Mouse (Mus musculus) telencephalon, adult 2 months (tissue): ENCODE measurements around the gene Gm6034.
"Not testable (repeated sequence)": the region's sequence is repeated elsewhere in the genome, so short reads cannot be mapped to it uniquely, and the experiment has no call there.

Experiments used
- DNase-seq: peaks from one replicate; pipeline ENCODE4 v3.0.0-alpha.2; 2011; ENCODE audit warnings: low read depth, low spot score

Gene Gm6034

DNA sequence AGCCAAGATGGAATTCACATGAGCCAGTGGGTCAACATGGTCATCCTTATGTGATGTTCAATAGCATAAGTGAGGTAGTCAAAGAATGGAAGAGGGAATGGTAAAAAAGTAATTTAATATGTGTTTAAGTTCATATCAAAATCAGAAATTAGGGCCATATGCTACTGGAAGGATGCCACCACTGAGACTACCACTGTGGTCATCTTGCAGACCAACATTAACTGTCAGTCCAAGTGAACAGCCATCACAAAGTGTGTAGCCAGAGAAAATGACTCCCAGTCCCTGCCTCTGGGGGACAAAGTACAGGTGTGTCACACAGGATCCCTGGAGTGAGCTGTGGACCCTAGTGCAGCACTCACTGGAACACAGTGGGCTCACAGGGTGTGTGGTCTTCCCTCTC, 39.1 kb downstream of the Gm6034 start:
- DNase-seq, result not testable (repeated sequence)

- DNase-seq, result not testable (repeated sequence)
Measured at GRCm38 (mm10) chr17:36082519-36083232, 39.9 kb downstream of the Gm6034 start.

DNA sequence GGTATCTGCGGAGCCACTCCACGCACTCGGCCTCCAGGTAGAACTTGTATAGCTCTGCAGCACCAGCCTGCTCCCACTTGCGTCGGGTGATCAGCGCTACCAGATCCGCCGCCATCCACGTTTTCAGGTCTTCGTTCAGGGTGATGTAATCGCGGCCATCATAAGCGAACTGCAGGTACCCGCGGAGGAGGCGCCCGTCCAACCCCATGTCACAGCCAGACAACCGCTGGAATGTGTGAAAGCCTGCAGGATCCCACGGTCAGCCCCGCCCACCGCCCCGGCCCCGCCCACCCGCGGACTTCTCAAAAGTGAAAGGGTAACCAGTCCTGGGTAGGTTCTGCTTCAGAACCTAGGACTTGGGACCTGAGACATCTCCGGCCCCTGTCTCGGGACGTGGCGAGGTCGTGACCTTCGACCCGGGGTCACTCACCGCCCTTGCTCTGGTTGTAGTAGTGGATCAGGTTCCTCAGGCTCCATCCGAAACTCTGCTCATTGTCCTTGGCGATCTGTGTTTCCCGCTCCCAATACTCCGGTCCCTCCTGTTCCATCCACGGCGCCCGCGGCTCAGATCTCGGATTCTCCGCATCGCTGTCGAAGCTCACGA, 40.6 kb downstream of the Gm6034 start:
- DNase-seq, result no peak

DNA sequence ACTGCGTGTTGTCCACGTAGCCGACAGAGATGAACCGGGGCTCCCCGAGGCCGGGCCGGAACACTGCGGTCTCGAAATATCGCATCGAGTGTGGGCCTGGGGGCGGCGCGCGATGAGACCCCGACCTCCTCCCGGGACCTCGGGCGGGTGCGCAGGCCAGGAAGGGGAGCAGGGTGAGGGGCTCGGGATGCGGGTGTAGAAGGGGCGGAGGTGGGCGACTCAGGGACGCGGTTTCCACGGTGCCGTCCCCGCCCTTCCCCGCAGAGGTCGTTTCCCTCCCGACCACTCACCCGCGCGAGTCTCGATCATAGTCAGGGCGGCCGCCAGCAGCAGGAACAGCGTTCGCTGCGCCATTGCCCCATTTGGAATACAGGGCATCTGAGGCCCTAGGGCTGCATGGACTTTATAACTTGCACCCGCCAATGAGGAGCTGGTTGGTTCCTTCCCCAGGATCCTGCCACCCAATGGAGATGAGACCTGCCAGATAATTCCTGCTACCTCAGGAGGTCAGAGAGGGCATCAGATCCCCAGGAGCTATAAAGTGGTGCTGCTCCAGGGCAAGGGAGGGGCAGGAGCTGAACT, 41.2 kb downstream of the Gm6034 start:
- DNase-seq, result no peak

DNA sequence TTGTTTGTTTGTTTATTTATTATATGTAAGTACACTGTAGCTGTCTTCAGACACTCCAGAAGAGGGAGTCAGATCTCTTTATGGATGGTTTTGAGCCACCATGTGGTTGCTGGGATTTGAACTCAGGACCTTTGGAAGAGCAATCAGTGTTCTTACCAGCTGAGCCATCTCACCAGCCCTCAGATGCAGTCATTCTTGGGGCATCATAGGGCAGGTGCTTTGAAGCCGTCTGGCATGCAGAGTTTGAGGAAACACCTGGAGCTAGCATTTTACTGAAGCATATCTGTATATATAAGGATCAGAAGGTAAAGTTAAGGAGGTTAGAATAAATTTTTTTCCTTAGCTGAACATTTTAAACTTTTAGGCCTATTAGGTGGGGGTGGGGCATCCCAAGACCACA, 43.2 kb downstream of the Gm6034 start:
- not testable (repeated sequence) for DNase-seq

- not testable (repeated sequence) for DNase-seq
Measured at GRCm38 (mm10) chr17:36091933-36092332, 49.2 kb downstream of the Gm6034 start.

DNA sequence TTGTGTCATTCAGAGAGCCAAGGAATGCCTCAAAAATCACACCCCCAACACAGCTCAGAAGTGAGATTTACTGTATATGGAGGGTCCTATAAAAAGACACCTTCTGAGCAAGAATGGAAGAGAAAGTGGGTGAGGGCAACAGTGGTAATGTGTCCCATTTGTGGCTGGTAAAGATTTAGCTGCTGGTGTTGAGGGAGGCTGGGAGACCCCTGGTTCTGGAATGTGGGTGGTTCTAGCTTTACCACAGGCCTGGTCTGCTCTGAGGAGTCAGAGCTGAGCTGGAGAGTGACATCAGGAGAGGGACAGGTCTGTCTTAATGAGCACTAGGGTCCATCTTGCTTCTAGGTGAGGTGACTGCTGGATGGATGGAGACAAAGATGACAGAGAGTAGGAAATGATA, 49.8 kb downstream of the Gm6034 start:
- DNase-seq, result not testable (repeated sequence)

DNA sequence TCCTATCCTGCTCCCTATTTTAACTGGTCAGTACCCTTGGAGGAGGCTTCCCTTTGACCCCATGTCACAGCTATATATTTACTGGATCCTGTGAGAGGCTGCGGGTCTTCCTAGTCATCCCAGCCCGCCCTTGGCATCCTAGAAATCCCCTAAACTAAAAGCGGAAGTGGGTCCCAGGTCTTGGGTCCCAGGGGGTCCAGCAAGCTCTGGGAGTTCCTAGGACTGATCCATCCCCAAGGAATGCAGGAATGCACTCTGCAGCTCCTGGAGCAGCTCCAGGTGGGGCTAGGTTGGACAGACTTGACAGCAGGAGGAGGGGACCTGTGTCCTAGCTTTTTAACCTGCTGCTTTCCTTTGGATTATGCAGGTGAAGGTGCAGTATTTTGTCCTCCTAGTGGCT, 51.2 kb downstream of the Gm6034 start:
- DNase-seq, result no peak

DNA sequence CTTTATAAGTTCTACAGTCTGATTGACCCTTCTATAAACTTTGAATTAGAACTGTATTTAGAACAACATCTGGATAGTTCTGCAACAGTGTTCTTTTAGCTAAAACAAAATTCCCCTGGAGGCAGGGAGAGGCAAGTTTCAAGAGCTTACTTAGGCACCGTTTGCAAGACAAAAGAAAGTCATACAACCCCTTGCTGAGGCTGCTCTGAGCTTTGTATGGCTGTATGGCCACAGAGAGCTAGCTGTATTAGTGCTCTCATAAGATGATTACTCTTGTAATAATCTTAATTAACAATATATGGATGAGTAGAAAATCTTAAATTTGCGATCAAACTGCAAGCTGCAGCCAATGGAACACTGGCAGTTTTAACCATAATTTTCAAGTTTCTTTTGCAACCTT, 56.8 kb downstream of the Gm6034 start:
- not testable (repeated sequence) for DNase-seq

GRCm38 (mm10) chr17:36102091-36102490, 59.3 kb downstream of the Gm6034 start:
- not testable (repeated sequence) for DNase-seq
